Mouse (Mus musculus) E14TG2a.4 (cell line): ENCODE data around the gene Dapl1.
A peak's percentile ranks its signal among the peaks of the same experiment; 100 is the strongest.

Experiments used
- H3K27me3 ChIP-seq: 2 replicates; pipeline ENCODE4 v1.6.1; 2014; ENCODE audit warnings: low read length, control low read depth; ENCODE audit not compliant: insufficient read depth
- H3K36me3 ChIP-seq: 2 replicates; pipeline ENCODE4 v1.6.1; 2014; ENCODE audit warnings: low read length, control low read depth; ENCODE audit not compliant: insufficient read depth
- H3K4me1 ChIP-seq: replicated peaks from 2 replicates; pipeline ENCODE4 v1.6.1; 2014; ENCODE audit warnings: low read depth, low read length, control low read depth
- H3K4me3 ChIP-seq: replicated peaks from 2 replicates; pipeline ENCODE4 v1.5.1; 2014; ENCODE audit warnings: mild to moderate bottlenecking, low read length
- H3K9me3 ChIP-seq: 2 replicates; pipeline ENCODE4 v1.6.1; 2014; ENCODE audit warnings: low read length, control low read depth
- CTCF ChIP-seq: conservative IDR thresholded peaks from 2 replicates; pipeline ENCODE4 v1.5.1; 2014; ENCODE audit warnings: low read length
- NANOG ChIP-seq: IDR thresholded peaks from 2 replicates; pipeline ENCODE4 v1.6.1; 2014; ENCODE audit warnings: borderline replicate concordance, low read length, mixed read lengths
- POU5F1 ChIP-seq: IDR thresholded peaks from 2 replicates; pipeline ENCODE4 v1.6.1; 2014; ENCODE audit warnings: low read length, borderline replicate concordance

Dapl1 gene

GRCm38 (mm10) chr2:59520663-59521062 lies 36.2 kb downstream of the Dapl1 start:
- no peaks in the 10 kb centered on the region for H3K36me3 ChIP-seq
- no peak overlapping the region for H3K4me3 ChIP-seq
- H3K4me1 ChIP-seq: peaks cover 30% of the 10 kb centered on the region
- H3K9me3 ChIP-seq: peaks cover 9% of the 10 kb centered on the region
- no peaks in the 10 kb centered on the region for H3K27me3 ChIP-seq
- TF ChIP-seq NANOG: no peak
- no peak for TF ChIP-seq CTCF
- TF ChIP-seq POU5F1: no peak

- Histone ChIP-seq H3K27me3 (no peaks in the 10 kb centered on the region), H3K36me3 (no peaks in the 10 kb centered on the region), H3K4me1 (peaks cover 36% of the 10 kb centered on the region), H3K4me3 (0 out of 2 replicates have a peak overlapping the region, but pooled peaks have one; percentile 29), H3K9me3 (peaks cover 9% of the 10 kb centered on the region)
- TF ChIP-seq NANOG (no peak), CTCF (peak; percentile 76)
Observed at GRCm38 (mm10) chr2:59522079-59522684, 37.7 kb downstream of the Dapl1 start.

GRCm38 (mm10) chr2:59523526-59523925 lies 39.1 kb downstream of the Dapl1 start:
- no peak for TF ChIP-seq NANOG
- no peaks in the 10 kb centered on the region for H3K27me3 ChIP-seq
- H3K36me3 ChIP-seq: no peaks in the 10 kb centered on the region
- H3K4me1 ChIP-seq: peaks cover 36% of the 10 kb centered on the region
- no peak overlapping the region for H3K4me3 ChIP-seq
- H3K9me3 ChIP-seq: no peaks in the 10 kb centered on the region

DNA sequence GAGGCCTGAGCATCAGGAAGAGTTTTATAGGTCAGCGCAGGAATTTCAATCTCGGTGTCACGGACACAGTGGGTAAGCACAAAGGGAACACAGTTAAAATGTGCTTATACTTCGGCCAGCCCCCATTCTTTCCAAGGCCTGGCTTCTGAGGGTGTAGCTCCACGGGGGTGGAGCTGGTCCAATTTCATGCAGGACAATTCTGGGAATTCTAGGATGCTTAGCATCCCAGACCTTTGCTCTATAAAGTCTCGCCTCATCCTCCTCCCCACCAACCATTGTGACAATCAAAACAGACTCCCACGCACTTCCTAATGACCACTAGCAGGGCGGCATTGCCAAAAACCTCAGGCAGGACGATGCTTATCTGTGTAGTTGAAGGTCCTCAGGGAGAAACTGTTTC lies 42.4 kb downstream of the Dapl1 start:
- Histone ChIP-seq H3K9me3 (no peaks in the 10 kb centered on the region), H3K4me3 (no peak overlapping the region), H3K36me3 (no peaks in the 10 kb centered on the region), H3K27me3 (no peaks in the 10 kb centered on the region), H3K4me1 (peaks cover 36% of the 10 kb centered on the region)
- no peak for TF ChIP-seq CTCF
- TF ChIP-seq POU5F1: no peak

GRCm38 (mm10) chr2:59529574-59530080 lies 45.2 kb downstream of the Dapl1 start:
- H3K9me3 ChIP-seq: no peaks in the 10 kb centered on the region
- peaks cover 31% of the 10 kb centered on the region for H3K4me1 ChIP-seq
- no peak overlapping the region for H3K4me3 ChIP-seq
- H3K36me3 ChIP-seq: no peaks in the 10 kb centered on the region
- H3K27me3 ChIP-seq: no peaks in the 10 kb centered on the region; the same call in 1 of the 2 replicates
- TF ChIP-seq POU5F1 (no peak), CTCF (no peak), NANOG (no peak)

GRCm38 (mm10) chr2:59530811-59531210 lies 46.4 kb downstream of the Dapl1 start:
- H3K9me3 ChIP-seq: no peaks in the 10 kb centered on the region
- no peak for TF ChIP-seq CTCF
- TF ChIP-seq NANOG: no peak
- no peak for TF ChIP-seq POU5F1
- H3K27me3 ChIP-seq: no peaks in the 10 kb centered on the region; the same call in 1 of the 2 replicates
- H3K4me1 ChIP-seq: peaks cover 24% of the 10 kb centered on the region
- H3K36me3 ChIP-seq: no peaks in the 10 kb centered on the region
- H3K4me3 ChIP-seq: no peak overlapping the region

DNA sequence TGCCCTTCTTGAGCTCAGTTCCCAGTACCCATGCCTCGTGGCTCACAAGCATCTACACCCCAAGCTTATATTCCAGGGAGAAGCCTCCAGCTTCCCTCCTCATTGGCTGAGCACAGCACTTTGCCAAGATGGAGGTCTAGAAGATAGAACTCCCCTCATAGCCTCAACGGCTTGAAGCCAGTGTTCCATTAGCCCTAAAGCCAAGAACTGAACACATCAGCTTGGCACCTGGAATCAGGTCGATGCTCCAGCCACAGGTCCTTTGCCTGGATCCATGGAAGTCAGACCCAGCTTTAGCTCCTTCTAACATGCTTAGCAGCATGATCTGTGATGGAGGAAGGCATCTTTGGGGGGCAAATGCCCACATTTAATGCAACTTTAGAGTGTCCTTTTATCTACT lies 48.5 kb downstream of the Dapl1 start:
- H3K36me3 ChIP-seq: no peaks in the 10 kb centered on the region

GRCm38 (mm10) chr2:59533504-59533903 lies 49.1 kb downstream of the Dapl1 start:
- no peak for TF ChIP-seq CTCF
- no peak for TF ChIP-seq NANOG
- H3K9me3 ChIP-seq: no peaks in the 10 kb centered on the region
- H3K4me1 ChIP-seq: peaks cover 26% of the 10 kb centered on the region
- no peaks in the 10 kb centered on the region for H3K36me3 ChIP-seq
- H3K27me3 ChIP-seq: no peaks in the 10 kb centered on the region; the same call in 1 of the 2 replicates
- H3K4me3 ChIP-seq: no peak overlapping the region; the same call in 1 of the 2 replicates

More for the DNA sequence above, 48.5 kb downstream of the Dapl1 start:
- Histone ChIP-seq H3K4me1 (peaks cover 21% of the 10 kb centered on the region), H3K9me3 (no peaks in the 10 kb centered on the region), H3K4me3 (no peak overlapping the region), H3K27me3 (no peaks in the 10 kb centered on the region; the same call in 1 of the 2 replicates)
- TF ChIP-seq NANOG: no peak
- TF ChIP-seq CTCF: no peak
- no peak for TF ChIP-seq POU5F1

- Histone ChIP-seq H3K36me3 (no peaks in the 10 kb centered on the region), H3K4me1 (peaks cover 26% of the 10 kb centered on the region), H3K9me3 (no peaks in the 10 kb centered on the region), H3K4me3 (no peak overlapping the region; the same call in 1 of the 2 replicates), H3K27me3 (no peaks in the 10 kb centered on the region; the same call in 1 of the 2 replicates)
- TF ChIP-seq POU5F1: no peak
- TF ChIP-seq NANOG: no peak
- TF ChIP-seq CTCF: no peak
Observed at GRCm38 (mm10) chr2:59533971-59534748, 49.7 kb downstream of the Dapl1 start.
